Mouse (Mus musculus) mouse trophoblast stem cell (cell line): Measurements from ENCODE around the gene Gm3336.

Experiments
- in situ Hi-C, 2 experiments: fragments of 300-500 bp; cut with MseI, MboI; formaldehyde crosslinking; loops; 2 replicates in 1 of 2; 3 replicates in 1 of 2; pipeline ENCODE4 v1.15.1; 2025

Gm3336 gene

DNA sequence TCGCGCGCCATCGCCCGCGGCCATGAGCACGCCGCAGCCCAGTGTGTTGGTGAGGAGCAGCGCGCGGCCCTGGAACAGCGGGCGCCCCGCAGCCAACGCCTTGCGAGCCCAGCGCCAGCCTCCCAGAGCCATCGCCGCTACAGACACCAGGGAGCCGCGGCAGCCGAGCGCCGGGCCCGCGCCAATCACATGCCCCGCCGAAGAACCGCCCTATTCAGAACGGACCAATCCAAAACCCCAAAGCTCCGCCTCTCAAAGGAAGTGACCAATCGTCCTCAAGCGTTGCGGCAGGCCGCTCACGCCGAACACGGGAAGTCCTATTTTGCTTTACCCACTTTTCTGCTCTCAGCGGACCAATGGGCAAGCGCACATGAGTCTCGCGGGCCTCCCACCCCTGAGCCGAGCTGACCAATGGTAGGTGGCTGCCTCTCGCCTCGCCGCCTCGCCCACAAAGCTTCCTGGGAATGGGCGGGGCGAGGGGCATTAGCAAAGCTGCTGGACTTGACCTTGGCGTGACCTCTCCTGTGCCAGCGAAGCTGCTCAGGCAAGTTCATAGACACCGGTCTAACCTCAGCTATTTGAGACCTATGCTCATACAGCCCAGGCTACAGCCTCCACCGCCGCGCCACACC, 42.5 kb downstream of the Gm3336 start, which contains the start of gene Mpv17l2:
Gene Mpv17l2, minus strand, starts transcription at position 172 of the 632 bp plus-strand sequence.
- in situ Hi-C loops, result no loop called here

DNA sequence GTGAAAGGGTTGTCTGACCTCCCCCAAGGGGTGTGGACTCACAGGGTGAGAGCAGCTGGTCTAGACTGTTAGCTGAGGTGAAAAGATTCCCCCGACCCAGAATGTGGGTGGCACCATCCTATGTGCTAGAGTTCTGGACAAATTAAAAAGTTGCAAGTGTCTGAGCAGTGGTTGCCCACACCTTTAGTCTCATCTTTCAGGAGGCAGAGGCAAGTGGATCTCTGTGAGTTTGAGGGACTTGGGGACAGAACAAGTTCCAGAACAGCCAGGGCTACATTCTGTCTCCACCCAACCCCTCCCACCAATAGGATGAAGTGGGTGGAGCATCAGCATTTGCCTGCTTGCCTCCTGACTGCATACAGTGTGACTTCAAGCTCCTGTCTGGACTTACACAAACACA, 43.8 kb downstream of the Gm3336 start:
- in situ Hi-C loops, result no loop called here

DNA sequence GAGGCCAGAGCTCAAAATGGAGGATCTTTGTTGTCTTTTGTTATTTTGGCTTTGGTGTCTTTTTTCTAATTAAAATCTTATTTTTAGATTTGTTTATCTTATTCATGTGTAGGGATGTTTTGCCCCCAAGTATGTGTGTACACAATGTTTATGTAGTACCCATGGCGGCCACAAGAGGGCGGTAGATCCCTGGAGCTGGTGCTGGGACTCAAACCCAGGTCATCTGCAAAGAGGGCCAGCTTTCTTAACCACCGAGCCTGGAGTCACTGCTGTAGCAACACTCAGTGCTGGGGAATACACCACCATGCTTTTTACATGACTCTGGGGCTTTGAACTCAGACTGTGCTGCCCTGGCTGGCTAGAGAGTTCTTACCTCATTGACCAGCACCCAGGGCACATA, 45.0 kb downstream of the Gm3336 start:
- in situ Hi-C loops, result no loop called here

DNA sequence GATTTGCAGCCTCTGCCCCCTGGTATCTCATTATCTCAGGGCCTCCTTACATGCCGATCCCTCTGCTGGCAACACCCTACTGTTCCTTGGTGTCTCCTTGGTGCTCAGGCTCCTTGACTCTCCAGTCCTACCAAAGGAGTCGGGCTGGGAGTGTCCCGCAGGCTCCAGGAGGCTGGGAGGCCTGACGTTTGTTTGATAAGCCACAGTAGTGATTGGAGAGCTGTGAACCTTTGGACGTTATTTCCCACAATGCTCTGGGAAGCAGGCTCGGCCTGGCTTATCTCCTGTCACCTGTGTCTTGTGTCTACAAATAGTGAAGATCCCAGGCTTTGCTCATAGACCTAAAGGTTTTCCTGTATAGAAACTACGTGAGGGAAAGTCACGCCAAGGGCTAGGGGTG, 45.7 kb downstream of the Gm3336 start:
- in situ Hi-C loops, result no loop called here

DNA sequence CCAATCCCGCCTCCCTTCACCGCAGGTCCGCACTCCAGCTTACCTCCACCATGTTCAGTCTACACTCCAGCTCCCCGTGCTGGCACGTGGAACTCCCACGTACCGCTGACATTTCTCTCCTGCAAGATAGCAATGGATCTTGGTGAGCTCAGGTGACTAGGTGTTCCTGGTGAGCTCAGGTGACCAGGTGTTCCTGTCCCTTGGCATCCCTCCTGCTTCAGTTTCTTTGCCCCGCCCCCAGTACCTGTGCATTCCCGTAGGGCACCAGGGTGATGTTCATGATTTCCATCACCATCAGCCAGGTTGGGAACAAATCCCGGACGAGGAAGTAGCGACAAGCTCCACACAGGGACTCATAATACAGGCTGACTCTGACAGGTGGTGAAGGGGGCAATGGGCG, 46.3 kb downstream of the Gm3336 start:
- in situ Hi-C loops, result no loop called here

DNA sequence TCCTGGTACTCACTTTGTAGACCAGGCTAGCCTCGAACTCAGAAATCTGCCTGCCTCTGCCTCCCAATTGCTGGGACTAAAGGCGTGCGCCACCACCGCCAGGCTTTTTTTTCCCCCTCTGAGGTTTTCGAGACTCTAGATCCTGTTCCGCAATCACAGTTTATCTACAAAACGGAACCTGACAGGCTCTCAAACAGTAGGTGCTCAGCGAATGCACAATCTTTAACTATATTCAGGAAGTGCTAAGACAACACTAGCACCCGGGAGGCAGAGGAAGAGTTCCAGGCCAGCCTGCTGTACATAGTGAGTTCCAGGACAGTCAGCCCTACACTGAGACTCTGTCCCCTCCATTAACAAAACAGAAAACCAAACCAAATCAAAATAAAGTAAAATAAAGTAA, 47.0 kb downstream of the Gm3336 start:
- in situ Hi-C loops, result no loop called here

DNA sequence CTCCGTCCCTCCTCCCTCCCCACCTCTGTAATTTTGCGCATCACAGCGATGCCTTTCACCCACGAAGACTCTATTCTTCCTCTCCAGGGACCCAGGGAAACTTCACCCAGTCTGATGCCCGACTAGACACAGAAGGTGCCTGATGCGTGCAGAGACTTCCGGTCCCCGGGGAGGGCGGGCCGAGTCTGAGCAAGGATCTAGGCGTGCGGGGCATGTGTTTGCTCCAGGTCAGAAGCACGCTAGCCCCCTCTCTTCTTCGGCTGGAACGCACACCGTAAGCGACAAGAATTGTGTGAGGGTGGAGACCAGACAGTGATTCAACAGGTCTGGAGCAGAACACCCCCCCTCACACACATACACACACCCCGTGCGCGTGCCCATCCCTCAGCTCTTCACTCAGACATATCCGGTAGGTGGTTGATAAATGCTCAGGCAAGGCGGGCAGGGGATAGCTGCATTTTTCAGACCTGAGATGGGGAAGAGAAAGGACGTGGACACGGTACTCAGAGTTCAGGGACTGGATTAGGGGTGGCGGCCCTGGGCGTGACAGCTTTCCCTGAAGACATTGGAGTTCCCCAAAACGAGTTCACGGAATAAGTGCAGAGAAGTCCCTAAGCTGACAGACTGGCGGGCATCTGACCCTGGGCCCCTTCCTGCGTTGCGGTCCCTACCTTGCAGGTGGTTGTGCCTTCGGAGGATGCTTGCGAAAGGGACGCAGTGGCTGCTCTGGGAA, 47.7 kb downstream of the Gm3336 start:
- in situ Hi-C loops, result no loop called here

DNA sequence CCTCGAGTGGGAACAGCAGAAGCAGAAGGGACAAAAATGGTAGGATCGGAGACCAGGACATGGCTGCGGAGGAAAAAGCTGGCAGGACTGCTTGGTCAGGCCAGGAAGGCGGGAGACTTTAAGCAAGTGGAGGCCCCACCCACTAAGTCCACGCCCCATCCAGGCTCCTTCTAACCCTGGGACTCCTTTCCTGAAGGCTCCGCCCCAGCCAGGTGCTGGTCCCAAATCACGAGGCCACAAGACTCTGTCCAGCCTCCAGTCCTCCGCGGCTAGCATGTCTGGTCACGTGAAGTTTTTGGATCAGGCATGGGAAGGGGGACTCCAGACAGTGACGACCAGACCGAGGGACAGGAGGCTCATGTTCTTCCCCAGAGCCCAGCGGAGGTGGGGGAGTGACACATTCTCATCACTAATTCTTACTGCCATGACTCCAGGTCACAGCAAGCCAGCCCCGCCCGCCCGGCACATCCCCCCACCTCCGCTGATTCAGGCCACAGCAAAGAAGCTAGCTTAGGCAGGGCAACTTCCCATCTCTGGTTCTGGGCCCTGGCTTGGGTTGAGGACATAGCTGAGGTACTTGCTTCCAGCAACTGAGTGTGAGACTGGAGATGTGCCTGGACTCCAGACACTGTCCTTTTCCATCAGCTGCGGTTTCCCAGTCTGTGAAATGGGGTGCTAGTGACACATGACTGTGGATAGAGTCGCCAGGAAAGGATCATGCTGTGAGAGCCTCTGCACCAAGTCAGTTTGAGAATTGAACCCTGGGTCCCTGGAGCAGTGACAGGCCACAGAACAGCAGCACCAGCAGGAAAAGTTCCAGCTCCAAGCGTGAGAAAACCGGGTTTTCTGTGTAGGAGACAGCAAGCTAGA, 48.5 kb downstream of the Gm3336 start:
- in situ Hi-C loops, result no loop called here

DNA sequence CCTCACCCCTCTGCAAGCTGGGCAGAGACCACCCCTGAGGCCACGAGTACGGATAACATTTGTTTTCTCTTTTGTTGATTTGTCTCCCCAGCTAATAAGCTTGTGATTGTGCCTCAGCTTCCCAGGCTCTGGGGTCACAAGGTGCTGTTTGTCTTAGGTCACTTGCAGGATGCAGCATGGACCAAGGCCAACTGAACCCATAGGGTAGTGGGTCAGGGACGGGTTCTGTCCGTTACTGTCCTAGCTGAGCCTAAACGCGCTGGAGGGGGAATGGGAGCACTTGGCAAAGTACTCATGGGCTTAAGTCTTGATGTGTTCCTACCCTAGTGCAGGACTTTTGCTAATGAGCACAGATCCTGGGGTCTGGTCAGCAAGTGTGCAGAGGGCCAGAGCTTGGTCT, 49.2 kb downstream of the Gm3336 start:
- in situ Hi-C loops, result no loop called here

DNA sequence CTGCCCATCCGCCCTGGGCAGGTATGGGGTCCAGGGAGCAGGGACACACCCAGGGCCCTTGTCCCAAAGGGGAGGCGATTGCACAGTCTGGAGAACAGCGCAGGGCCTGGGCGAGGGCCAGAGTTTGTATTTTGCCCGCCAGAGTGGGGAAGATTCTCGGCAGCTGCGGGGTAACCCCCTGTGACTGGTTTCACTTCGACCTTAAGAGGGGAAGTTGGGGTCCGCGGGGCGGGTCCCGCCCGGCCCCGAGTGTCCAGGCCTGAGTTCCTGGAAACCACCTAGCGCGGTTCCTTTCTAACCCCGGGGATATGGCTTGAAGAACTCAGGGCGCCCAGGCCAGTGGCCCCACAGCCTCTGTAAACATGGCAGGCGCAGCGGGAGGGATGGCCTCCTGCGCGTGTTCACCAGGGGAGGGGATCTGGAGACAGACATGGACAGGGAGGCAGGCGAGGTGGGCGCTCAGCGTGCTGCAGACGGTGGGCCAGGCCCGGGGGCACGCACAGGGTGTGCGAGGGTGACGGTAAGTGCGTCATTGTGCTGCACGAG, 50.0 kb downstream of the Gm3336 start:
- in situ Hi-C loops, result no loop called here

DNA sequence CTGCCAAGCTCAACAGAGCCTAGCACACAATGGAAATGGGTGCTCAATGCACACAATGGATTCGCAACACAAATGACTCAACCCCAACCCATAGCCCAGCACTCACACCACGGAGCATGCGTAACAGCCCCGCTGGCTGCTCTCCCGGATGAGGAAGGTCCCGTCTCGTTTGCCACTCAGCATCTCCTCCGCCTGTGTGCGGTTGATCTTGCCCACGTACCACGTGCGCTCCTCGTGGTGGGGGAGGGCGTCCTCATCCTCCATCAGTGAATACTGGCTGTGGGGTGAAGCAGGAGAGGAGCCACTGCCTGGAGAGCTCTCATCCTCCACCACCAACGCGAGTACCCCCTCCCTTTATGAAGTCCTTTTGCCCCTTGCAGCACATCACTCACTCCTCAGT, 50.6 kb downstream of the Gm3336 start:
- in situ Hi-C loops, result no loop called here

DNA sequence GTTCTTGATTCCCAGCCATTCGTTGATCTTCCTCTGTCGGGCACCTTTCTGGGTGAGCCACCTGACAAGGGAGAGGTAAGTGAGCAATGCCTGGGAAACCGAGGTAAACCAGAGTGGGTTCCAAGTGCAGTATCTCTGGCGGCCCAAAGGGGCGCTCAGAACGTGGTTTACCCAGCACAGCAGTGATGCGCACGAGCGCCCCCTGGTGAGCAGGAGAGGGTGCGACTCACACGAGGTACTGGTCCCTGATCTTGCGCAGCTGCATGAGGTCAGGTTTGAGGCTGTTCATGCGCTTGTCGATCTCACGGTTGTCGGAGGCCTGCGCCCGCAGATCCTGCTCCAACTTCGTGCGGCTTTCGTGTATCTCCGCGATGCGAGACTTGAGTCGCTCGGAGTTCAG, 51.0 kb downstream of the Gm3336 start:
- in situ Hi-C loops, result no loop called here

DNA sequence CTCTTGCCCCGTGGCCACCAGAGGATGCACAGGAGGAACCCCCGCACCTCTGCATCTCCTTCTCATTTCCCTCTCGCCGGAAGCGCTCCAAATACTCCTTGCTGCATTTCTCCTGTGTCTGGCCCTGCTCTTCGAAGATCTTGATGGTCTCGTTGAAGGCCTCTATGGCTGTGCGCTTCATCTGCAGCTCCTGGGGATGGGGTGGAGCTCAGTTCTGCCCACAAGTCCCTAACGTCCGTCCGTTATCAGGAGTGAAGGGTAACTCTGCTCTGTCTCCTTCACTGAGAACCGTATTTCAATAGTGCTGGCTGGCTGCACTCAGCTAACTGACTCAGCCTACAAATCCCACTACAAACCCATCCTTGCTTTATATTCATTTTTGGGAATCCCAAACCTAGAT, 51.5 kb downstream of the Gm3336 start:
- in situ Hi-C loops, result no loop called here

DNA sequence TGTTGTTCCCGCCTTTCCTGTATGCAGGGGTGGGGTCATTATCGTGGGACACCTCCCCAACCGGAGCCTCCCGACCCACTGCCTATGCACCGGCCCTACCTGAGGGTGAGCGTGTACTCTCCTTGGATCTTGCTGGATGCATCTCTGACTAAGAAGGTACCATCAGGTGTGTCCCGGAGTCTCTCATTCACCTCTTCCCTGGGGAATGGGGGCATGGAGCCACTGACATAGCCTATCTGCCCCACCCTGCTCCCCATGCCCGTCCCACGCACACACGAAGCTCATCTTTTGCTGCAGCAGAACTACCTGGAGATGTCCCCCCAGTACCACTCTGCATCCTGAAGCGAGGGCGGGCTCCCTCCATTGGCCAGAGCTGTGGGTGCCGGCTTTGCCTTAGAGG, 52.4 kb downstream of the Gm3336 start:
- in situ Hi-C loops, result no loop called here

DNA sequence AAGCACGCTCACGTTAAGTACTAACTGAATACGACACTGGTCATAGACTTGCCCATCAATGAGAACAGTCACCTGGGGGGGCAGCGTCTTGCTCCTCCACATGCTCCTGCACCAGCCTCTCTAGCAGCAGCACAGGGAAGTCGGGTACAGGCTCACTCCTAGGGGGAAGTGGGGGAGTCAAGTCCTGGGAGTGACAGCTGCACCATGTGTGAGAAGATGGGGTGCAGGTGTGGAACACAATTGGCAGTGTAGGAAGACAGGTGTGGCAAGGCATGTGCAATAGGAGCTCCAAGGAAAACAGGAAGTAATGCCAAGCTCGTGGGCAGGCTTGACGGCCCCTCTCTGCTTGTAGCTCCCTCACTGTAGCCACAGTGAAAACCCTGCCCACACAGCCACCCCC, 52.9 kb downstream of the Gm3336 start:
- in situ Hi-C loops, result no loop called here

DNA sequence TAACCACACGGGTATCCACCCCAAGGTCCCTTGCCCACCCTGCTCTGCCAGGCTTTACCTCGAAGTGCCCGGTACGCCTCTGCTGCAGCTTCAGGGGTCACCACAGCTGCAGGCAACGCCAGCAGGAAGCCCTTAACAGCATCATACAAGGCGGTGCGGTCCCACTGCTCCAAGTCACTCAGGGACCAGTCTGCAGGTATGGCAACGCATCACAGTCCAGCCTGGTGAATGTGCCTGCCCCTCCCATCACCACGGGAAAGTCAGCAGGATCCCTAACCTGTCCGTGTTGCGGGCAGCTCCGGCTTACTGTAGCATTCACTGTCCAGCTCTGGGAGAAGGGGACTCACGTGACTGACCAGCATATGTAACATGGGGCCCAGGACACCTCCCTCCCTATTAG, 53.7 kb downstream of the Gm3336 start:
- in situ Hi-C loops, result no loop called here
